In genomic region chr10:31256934-31257333, GRCm38 (mm10) we compare ENCODE assay signal across 20 mouse cellular contexts. TPM values are rescaled to one million over a fixed set of nuclear protein-coding genes. Genes with fewer than 3 reads are reported as not detected.
DNase-seq lines count a peak whose midpoint lies in the region; ATAC-seq lines count a peak whose summit lies in the region.
"Had no signal": no experiment of that assay in that cellular context is flagged by ENCODE, and none has a peak within 500 bp of the region (broad histone marks: within the 10 kb centered on the region; RNA-seq: fewer than 3 reads in every experiment).

No protein-coding gene starts in this region.

- intact Hi-C loops in heart, postnatal 36 days (cut with DNase I) = no loop called here

- H3K9me3 ChIP-seq in heart, embryonic 16.5 days (replicated peaks; ENCODE audit: control insufficient read depth, low read length) = no peaks in the 10 kb centered on the region
- H3K9me3 ChIP-seq in kidney, embryonic 16.5 days (ENCODE audit: low read length) = no peaks in the 10 kb centered on the region
- H3K9me3 ChIP-seq: embryonic facial prominence, embryonic 13.5 days; forebrain, embryonic 13.5 days; hindbrain, embryonic 12.5 days had no signal

- DNase-seq in heart, adult 18-20 months = peak; percentile 7 to 15
- DNase-seq in heart, postnatal 36 days = no peak
- DNase-seq in heart, adult 8-10 months (ENCODE audit: low spot score) = no peak
- no peak for DNase-seq in kidney, adult 18-20 months
- DNase-seq in fibroblast of lung, adult 2 months (ENCODE audit: low read depth) = peak; percentile 10
- DNase-seq: adrenal gland, postnatal 14 days; cerebellum, adult 18-20 months; cerebellum, adult 9-11 months; cerebellum, postnatal 36 days; forebrain, postnatal 0 days; gastrocnemius, postnatal 14 days; heart, postnatal 14 days; kidney, adult 11 months had no signal

- peak overlapping the region; percentile 45 for H3K27ac ChIP-seq in heart, embryonic 16.5 days (ENCODE audit: low read length)
- peak overlapping the region; percentile 3; the same call in 1 of the 2 replicates for H3K27ac ChIP-seq in kidney, embryonic 16.5 days (ENCODE audit: low read length)
- H3K27ac ChIP-seq: embryonic facial prominence, embryonic 13.5 days; forebrain, embryonic 13.5 days; hindbrain, embryonic 12.5 days had no signal

- no peak for ATAC-seq in heart, embryonic 16.5 days (replicated peaks; ENCODE audit: extremely low read depth, insufficient read depth, low FRiP score)
- ATAC-seq in kidney, embryonic 16.5 days (ENCODE audit: low FRiP score, low TSS enrichment) = no peak
- ATAC-seq: forebrain, embryonic 13.5 days; forebrain, postnatal 0 days; hindbrain, embryonic 16.5 days had no signal

- no peak overlapping the region for H3K4me3 ChIP-seq in heart, embryonic 16.5 days (ENCODE audit: low read length)
- no peak overlapping the region for H3K4me3 ChIP-seq in kidney, embryonic 16.5 days (ENCODE audit: low read length)
- H3K4me3 ChIP-seq: embryonic facial prominence, embryonic 13.5 days; forebrain, embryonic 13.5 days; hindbrain, embryonic 12.5 days had no signal

- no peak overlapping the region for H3K9ac ChIP-seq in heart, embryonic 16.5 days (ENCODE audit: low read length)
- H3K9ac ChIP-seq in kidney, embryonic 16.5 days (replicated peaks; ENCODE audit: low read length) = no peak overlapping the region
- H3K9ac ChIP-seq: embryonic facial prominence, embryonic 13.5 days; forebrain, embryonic 13.5 days; forebrain, postnatal 0 days; hindbrain, embryonic 12.5 days had no signal

- WGBS in heart, embryonic 16.5 days = 54% methylated on average over 1 of the region's 1 CpGs
- 67% methylated on average over 1 of the region's 1 CpGs for WGBS in kidney, embryonic 16.5 days

- H3K36me3 ChIP-seq in heart, embryonic 16.5 days (ENCODE audit: control insufficient read depth, insufficient read depth) = no peaks in the 10 kb centered on the region
- H3K36me3 ChIP-seq in kidney, embryonic 16.5 days (ENCODE audit: insufficient read depth, low read length) = no peaks in the 10 kb centered on the region
- H3K36me3 ChIP-seq: embryonic facial prominence, embryonic 13.5 days; hindbrain, embryonic 12.5 days had no signal

- no peak overlapping the region for H3K4me2 ChIP-seq in heart, embryonic 16.5 days (ENCODE audit: low read depth, low read length)
- no peak overlapping the region for H3K4me2 ChIP-seq in kidney, embryonic 16.5 days (replicated peaks; ENCODE audit: low read depth, low read length)
- H3K4me2 ChIP-seq: embryonic facial prominence, embryonic 13.5 days; forebrain, embryonic 13.5 days; heart, embryonic 11.5 days; hindbrain, embryonic 12.5 days had no signal

- peaks cover 19% of the 10 kb centered on the region for H3K4me1 ChIP-seq in heart, embryonic 16.5 days (ENCODE audit: control insufficient read depth, insufficient read depth, low read length)
- H3K4me1 ChIP-seq in kidney, embryonic 16.5 days (ENCODE audit: insufficient read depth, low read length) = peaks cover 8% of the 10 kb centered on the region
- H3K4me1 ChIP-seq: forebrain, embryonic 13.5 days had no signal

- H3K27me3 ChIP-seq in heart, embryonic 16.5 days (ENCODE audit: control insufficient read depth, insufficient read depth, low read length) = no peaks in the 10 kb centered on the region
- H3K27me3 ChIP-seq in kidney, embryonic 16.5 days (ENCODE audit: insufficient read depth, low read length) = no peaks in the 10 kb centered on the region
- H3K27me3 ChIP-seq: embryonic facial prominence, embryonic 13.5 days; forebrain, embryonic 13.5 days; hindbrain, embryonic 12.5 days had no signal

RNA-seq across cellular contexts. Expression of gene Hddc2, which starts 56.2 kb away (rescaled TPM):
- total RNA-seq in heart, adult 18-20 months (2021) = 1 to 10 TPM; 7.7 to 7.8 TPM
- total RNA-seq in heart, postnatal 36 days (2021) = 1 to 10 TPM; 7.0 to 7.2 TPM
- polyA plus RNA-seq in heart, embryonic 16.5 days (2015; fragmentation: Nextera tagmentation; extraction: Ambion mirVana) = 39.2 and 45.3 TPM in 2 replicates
- total RNA-seq in heart, adult 8-10 months (2022) = 1 to 10 TPM; 5.8 to 7.8 (median 6.6) TPM
- 67.6 and 75.7 TPM in 2 replicates for polyA plus RNA-seq in kidney, embryonic 16.5 days (2015; fragmentation: Nextera tagmentation; extraction: Ambion mirVana)

Comparison
In these comparisons a context has a peak if more than half of its experiments do, and no peak if none do; other contexts are left out.
1. DNase-seq: peak in heart, adult 18-20 months (2 of 2) and fibroblast of lung, adult 2 months (single experiment); none in heart, postnatal 36 days (0 of 2), heart, adult 8-10 months (single experiment) and kidney, adult 18-20 months (single experiment).